Mouse (Mus musculus): ENCODE data around the gene Ovol2.
"Not testable (repeated sequence)": the region's sequence is repeated elsewhere in the genome, so short reads cannot be mapped to it uniquely, and the experiment has no call there.

The Ovol2 gene

GRCm38 (mm10) chr2:144331401-144332302 is at the start of gene Ovol2:
Gene Ovol2 (minus strand): TSS chr2:144332146.
- in situ Hi-C loops (cut with MboI; ENCODE audit: low pct_unique_long_range_greater_than_20kb in 1 of 2, low sequenced_read_pairs in 2 of 2, unreplicated experiment in 1 of 2) = no loop called here

GRCm38 (mm10) chr2:144381741-144382140 is 49.8 kb upstream of the Ovol2 start:
- in situ Hi-C loops (cut with MboI; ENCODE audit: low pct_unique_long_range_greater_than_20kb in 1 of 2, low sequenced_read_pairs in 2 of 2, unreplicated experiment in 1 of 2) = no loop called here

- in situ Hi-C loops (cut with MboI; ENCODE audit: low pct_unique_long_range_greater_than_20kb in 1 of 2, low sequenced_read_pairs in 2 of 2, unreplicated experiment in 1 of 2) = no loop called here
These were observed 49.3 kb upstream of the Ovol2 start for GRCm38 (mm10) chr2:144381293-144381692.

- in situ Hi-C loops (cut with MboI; ENCODE audit: low pct_unique_long_range_greater_than_20kb in 1 of 2, low sequenced_read_pairs in 2 of 2, unreplicated experiment in 1 of 2) = no loop called here
These were observed 43.2 kb upstream of the Ovol2 start for GRCm38 (mm10) chr2:144375063-144375703.

- in situ Hi-C loops (cut with MboI; ENCODE audit: low pct_unique_long_range_greater_than_20kb in 1 of 2, low sequenced_read_pairs in 2 of 2, unreplicated experiment in 1 of 2) = no loop called here
These were observed 41.1 kb upstream of the Ovol2 start for GRCm38 (mm10) chr2:144373063-144373462.

GRCm38 (mm10) chr2:144371566-144371965 is 39.6 kb upstream of the Ovol2 start:
- in situ Hi-C loops (cut with MboI; ENCODE audit: low pct_unique_long_range_greater_than_20kb in 1 of 2, low sequenced_read_pairs in 2 of 2, unreplicated experiment in 1 of 2) = no loop called here

GRCm38 (mm10) chr2:144369511-144369910 is 37.6 kb upstream of the Ovol2 start:
- in situ Hi-C loops (cut with MboI; ENCODE audit: low pct_unique_long_range_greater_than_20kb in 1 of 2, low sequenced_read_pairs in 2 of 2, unreplicated experiment in 1 of 2) = no loop called here

GRCm38 (mm10) chr2:144369020-144369421 is 37.1 kb upstream of the Ovol2 start:
- in situ Hi-C loops (cut with MboI; ENCODE audit: low pct_unique_long_range_greater_than_20kb in 1 of 2, low sequenced_read_pairs in 2 of 2, unreplicated experiment in 1 of 2) = no loop called here

- in situ Hi-C loops (cut with MboI; ENCODE audit: low pct_unique_long_range_greater_than_20kb in 1 of 2, low sequenced_read_pairs in 2 of 2, unreplicated experiment in 1 of 2) = no loop called here
These were observed 36.6 kb upstream of the Ovol2 start, which contains the start of the genes Kat14 and Pet117 for GRCm38 (mm10) chr2:144368400-144369019. Gene Kat14 (plus strand): TSS chr2:144368983. Gene Pet117 (plus strand): TSS chr2:144368996.

GRCm38 (mm10) chr2:144352843-144353242 is 20.9 kb upstream of the Ovol2 start:
- in situ Hi-C loops (cut with MboI; ENCODE audit: low pct_unique_long_range_greater_than_20kb in 1 of 2, low sequenced_read_pairs in 2 of 2, unreplicated experiment in 1 of 2) = loop anchor here (5.0 kb wide), 1 partner anchor 99 kb away; no protein-coding TSS in a partner anchor

- in situ Hi-C loops (cut with MboI; ENCODE audit: low pct_unique_long_range_greater_than_20kb in 1 of 2, low sequenced_read_pairs in 2 of 2, unreplicated experiment in 1 of 2) = no loop called here
These were observed 16.6 kb upstream of the Ovol2 start for GRCm38 (mm10) chr2:144348525-144348924.

GRCm38 (mm10) chr2:144343158-144343557 is 11.2 kb upstream of the Ovol2 start:
- in situ Hi-C loops (cut with MboI; ENCODE audit: low pct_unique_long_range_greater_than_20kb in 1 of 2, low sequenced_read_pairs in 2 of 2, unreplicated experiment in 1 of 2) = no loop called here

GRCm38 (mm10) chr2:144338149-144338548 is 6.2 kb upstream of the Ovol2 start:
- in situ Hi-C loops (cut with MboI; ENCODE audit: low pct_unique_long_range_greater_than_20kb in 1 of 2, low sequenced_read_pairs in 2 of 2, unreplicated experiment in 1 of 2) = not testable (repeated sequence)

- in situ Hi-C loops (cut with MboI; ENCODE audit: low pct_unique_long_range_greater_than_20kb in 1 of 2, low sequenced_read_pairs in 2 of 2, unreplicated experiment in 1 of 2) = no loop called here
These were observed 5.8 kb upstream of the Ovol2 start for GRCm38 (mm10) chr2:144337701-144338100.

- in situ Hi-C loops (cut with MboI; ENCODE audit: low pct_unique_long_range_greater_than_20kb in 1 of 2, low sequenced_read_pairs in 2 of 2, unreplicated experiment in 1 of 2) = no loop called here
These were observed 5.3 kb upstream of the Ovol2 start for GRCm38 (mm10) chr2:144337230-144337629.

- in situ Hi-C loops (cut with MboI; ENCODE audit: low pct_unique_long_range_greater_than_20kb in 1 of 2, low sequenced_read_pairs in 2 of 2, unreplicated experiment in 1 of 2) = no loop called here
These were observed 1.3 kb upstream of the Ovol2 start for GRCm38 (mm10) chr2:144333138-144333842.

- in situ Hi-C loops (cut with MboI; ENCODE audit: low pct_unique_long_range_greater_than_20kb in 1 of 2, low sequenced_read_pairs in 2 of 2, unreplicated experiment in 1 of 2) = no loop called here
These were observed 540 bp upstream of the Ovol2 start for GRCm38 (mm10) chr2:144332486-144332885.

GRCm38 (mm10) chr2:144330960-144331371 is 980 bp downstream of the Ovol2 start:
- in situ Hi-C loops (cut with MboI; ENCODE audit: low pct_unique_long_range_greater_than_20kb in 1 of 2, low sequenced_read_pairs in 2 of 2, unreplicated experiment in 1 of 2) = no loop called here

Measured in mouse embryonic stem cell (cell line).